15 mouse cellular contexts compared by ENCODE assay signal in the genomic region with DNA sequence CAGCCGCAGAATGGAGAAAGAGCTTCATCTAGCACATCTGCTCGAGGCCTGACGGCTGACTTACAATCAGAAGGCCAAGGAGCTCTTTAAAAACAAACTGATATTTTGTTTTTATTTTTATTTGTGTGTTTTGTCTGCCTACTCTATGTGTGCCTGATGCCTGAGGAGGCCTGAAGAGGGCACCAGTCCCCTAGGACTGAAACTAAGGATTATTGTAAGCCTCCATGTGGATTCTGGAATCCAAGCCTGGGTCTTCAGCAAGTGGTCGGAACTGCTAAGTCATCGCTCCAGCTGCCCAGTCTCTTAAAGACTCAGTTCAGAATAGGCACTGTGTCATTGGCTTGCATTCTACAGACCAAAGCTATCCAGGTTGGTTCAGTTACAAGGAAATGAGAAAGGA. TPM values are rescaled to one million over a fixed set of nuclear protein-coding genes. Genes with fewer than 3 reads are reported as not detected.
DNase-seq lines count a peak whose midpoint lies in the region; ATAC-seq and TF ChIP-seq lines count a peak whose summit lies in the region.
"Had no signal": no experiment of that assay in that cellular context is flagged by ENCODE, and none has a peak within 500 bp of the region (broad histone marks: within the 10 kb centered on the region; RNA-seq: fewer than 3 reads in every experiment).

No protein-coding gene starts in this region.

- no peak overlapping the region for H3K4me3 ChIP-seq in forebrain, postnatal 0 days (ENCODE audit: low read depth, low read length)
- no peak overlapping the region for H3K4me3 ChIP-seq in forebrain, embryonic 15.5 days
- no peak overlapping the region for H3K4me3 ChIP-seq in left cerebral cortex, adult 2 months
- H3K4me3 ChIP-seq: embryonic facial prominence, embryonic 12.5 days; hindbrain, embryonic 15.5 days; neural tube, embryonic 15.5 days had no signal

- WGBS in forebrain, postnatal 0 days = 94% methylated on average over 5 of the region's 5 CpGs
- WGBS in forebrain, embryonic 15.5 days = 89% methylated on average over 5 of the region's 5 CpGs

- intact Hi-C loops in left cerebral cortex, adult 2 months (cut with DNase I) = loop anchor here (2.0 kb wide), 1 partner anchor 121 kb away; no protein-coding TSS in a partner anchor
- intact Hi-C loops in left cerebral cortex, postnatal 4 days (cut with DNase I) = no loop called here

- no peaks in the 10 kb centered on the region for H3K4me1 ChIP-seq in forebrain, postnatal 0 days (ENCODE audit: insufficient read depth)
- H3K4me1 ChIP-seq in forebrain, embryonic 15.5 days = no peaks in the 10 kb centered on the region
- H3K4me1 ChIP-seq: embryonic facial prominence, embryonic 12.5 days; hindbrain, embryonic 15.5 days; neural tube, embryonic 15.5 days had no signal

- no peak overlapping the region for H3K9ac ChIP-seq in forebrain, postnatal 0 days
- no peak overlapping the region for H3K9ac ChIP-seq in forebrain, embryonic 15.5 days (replicated peaks)
- H3K9ac ChIP-seq: embryonic facial prominence, embryonic 12.5 days; hindbrain, embryonic 15.5 days; neural tube, embryonic 15.5 days had no signal

- no peaks in the 10 kb centered on the region for H3K9me3 ChIP-seq in forebrain, postnatal 0 days (ENCODE audit: low read length)
- no peaks in the 10 kb centered on the region for H3K9me3 ChIP-seq in forebrain, embryonic 15.5 days
- H3K9me3 ChIP-seq: embryonic facial prominence, embryonic 12.5 days; hindbrain, embryonic 15.5 days; neural tube, embryonic 15.5 days had no signal

- H3K27me3 ChIP-seq in forebrain, postnatal 0 days (ENCODE audit: insufficient read depth, low read length) = no peaks in the 10 kb centered on the region
- no peaks in the 10 kb centered on the region for H3K27me3 ChIP-seq in forebrain, embryonic 15.5 days
- H3K27me3 ChIP-seq: embryonic facial prominence, embryonic 12.5 days; hindbrain, embryonic 15.5 days; neural tube, embryonic 15.5 days had no signal

- TF ChIP-seq CTCF in forebrain, postnatal 0 days (IDR thresholded peaks at IDR 0.05; ENCODE audit: low read depth) = peak; percentile 27; the same call in 1 of the 2 replicates
- peak; percentile 45 for TF ChIP-seq CTCF in left cerebral cortex, adult 2 months (IDR thresholded peaks at IDR 0.05)

- no peak overlapping the region for H3K4me2 ChIP-seq in forebrain, postnatal 0 days (ENCODE audit: low read depth)
- H3K4me2 ChIP-seq in forebrain, embryonic 15.5 days (replicated peaks) = no peak overlapping the region
- H3K4me2 ChIP-seq: embryonic facial prominence, embryonic 12.5 days; hindbrain, embryonic 15.5 days; neural tube, embryonic 15.5 days had no signal

- no peaks in the 10 kb centered on the region for H3K36me3 ChIP-seq in forebrain, postnatal 0 days (ENCODE audit: insufficient read depth)
- no peaks in the 10 kb centered on the region for H3K36me3 ChIP-seq in forebrain, embryonic 15.5 days
- H3K36me3 ChIP-seq: embryonic facial prominence, embryonic 12.5 days; hindbrain, embryonic 15.5 days; neural tube, embryonic 15.5 days had no signal

- DNase-seq in forebrain, postnatal 0 days = no peak
- no peak for DNase-seq in left cerebral cortex, adult 2 months (ENCODE audit: extremely low spot score in 1 of 2, low spot score in 2 of 2)
- DNase-seq in left cerebral cortex, postnatal 4 days = no peak
- peak; percentile 23 for DNase-seq in ES-CJ7 (ENCODE audit: low read depth, low spot score)
- peak; percentile 12 for DNase-seq in brain, adult 2 months (ENCODE audit: low read depth, low spot score)
- DNase-seq in cerebellum, adult 9-11 months = no peak
- DNase-seq: cerebellum, postnatal 14 days; gastrocnemius, postnatal 25 days; thymus, adult 2 months had no signal

- no peak for ATAC-seq in forebrain, postnatal 0 days
- ATAC-seq in forebrain, embryonic 15.5 days (replicated peaks) = no peak
- no peak for ATAC-seq in CD4-positive, CD25-positive, alpha-beta regulatory T cell, adult 4 months
- ATAC-seq: Patski had no signal

- H3K27ac ChIP-seq in forebrain, postnatal 0 days (ENCODE audit: low read depth, low read length) = no peak overlapping the region
- H3K27ac ChIP-seq in forebrain, embryonic 15.5 days (replicated peaks) = no peak overlapping the region
- no peak overlapping the region for H3K27ac ChIP-seq in left cerebral cortex, adult 2 months
- H3K27ac ChIP-seq: embryonic facial prominence, embryonic 12.5 days; hindbrain, embryonic 15.5 days; neural tube, embryonic 15.5 days had no signal

RNA-seq across cellular contexts. Expression of gene Zfp800, which starts 58.4 kb away (rescaled TPM):
- 22.1 and 24.9 TPM in 2 replicates for total RNA-seq in forebrain, postnatal 0 days (2014; rRNA removed)
- 14.1 and 16.5 TPM in 2 replicates for polyA plus RNA-seq in forebrain, postnatal 0 days (2015; fragmentation: Nextera tagmentation; extraction: Ambion mirVana)
- polyA plus RNA-seq in forebrain, embryonic 15.5 days (2015; fragmentation: Nextera tagmentation; extraction: Ambion mirVana) = 20.8 and 23.1 TPM in 2 replicates
- 10 to 100 TPM; 20.9 to 24.5 TPM for total RNA-seq in left cerebral cortex, adult 2 months (2021)
- 10 to 100 TPM; 18.0 to 19.8 TPM for total RNA-seq in left cerebral cortex, postnatal 4 days (2021)
- 10 to 100 TPM; 28.8 to 36.9 TPM for polyA plus RNA-seq in CD4-positive, CD25-positive, alpha-beta regulatory T cell, adult 4 months (2017; shearing (Covaris generic))

Comparison
In these comparisons a context has a peak if more than half of its experiments do, and no peak if none do; other contexts are left out.
1. DNase-seq: peak in ES-CJ7 (single experiment) and brain, adult 2 months (single experiment); none in forebrain, postnatal 0 days (single experiment), left cerebral cortex, adult 2 months (0 of 2), left cerebral cortex, postnatal 4 days (single experiment) and cerebellum, adult 9-11 months (single experiment).